Mouse (Mus musculus): ENCODE measurements around the gene Timmdc1. TPM values are rescaled to one million over a fixed set of nuclear protein-coding genes. Genes with fewer than 3 reads are reported as not detected.
"Not testable (repeated sequence)": the region's sequence is repeated elsewhere in the genome, so short reads cannot be mapped to it uniquely, and the experiment has no call there.

Gene Timmdc1
- polyA plus RNA-seq, 1 experiment = 43.1 TPM

DNA sequence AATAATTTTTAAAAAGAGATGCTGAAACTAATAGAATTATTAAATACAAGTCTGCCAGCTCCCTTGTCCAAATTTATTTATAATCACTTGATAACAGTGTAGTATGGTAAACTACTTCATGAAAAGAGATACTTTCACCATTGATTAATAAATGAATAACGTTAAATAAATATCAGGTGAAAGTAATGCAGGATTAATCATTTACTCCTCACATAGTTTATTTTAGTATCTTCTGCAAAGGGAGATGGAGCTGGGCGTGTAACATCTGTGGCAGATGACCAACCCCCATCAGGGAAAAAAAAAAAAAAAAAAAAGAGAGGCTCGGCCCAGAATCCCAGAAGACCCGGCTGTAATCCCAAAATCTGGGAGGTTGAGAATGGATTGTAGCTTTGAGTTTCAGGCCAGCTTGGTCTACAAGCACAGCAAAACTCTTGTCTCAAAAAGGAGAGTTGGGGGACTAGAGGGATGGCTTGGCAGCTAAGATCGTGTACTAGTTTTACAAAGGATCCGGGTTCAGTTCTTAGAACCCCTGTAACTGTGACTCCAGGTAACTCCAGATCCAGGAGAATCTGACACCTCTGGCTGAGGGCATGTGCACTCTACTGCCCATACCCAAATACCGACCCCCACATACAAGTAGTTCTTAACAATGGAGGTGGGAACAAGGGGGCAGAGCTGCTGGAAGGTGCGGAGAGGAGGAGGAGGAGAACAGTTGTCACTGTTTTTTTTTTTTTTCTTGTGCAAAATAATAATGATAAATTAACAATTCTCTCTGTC is 1.1 kb downstream of the Timmdc1 start:
- Histone ChIP-seq H3K4me1 (ENCODE audit: control insufficient read depth, insufficient read depth, insufficient read length, low read length) (peaks cover 5% of the 10 kb centered on the region), H3K27ac (replicated peaks; ENCODE audit: low read depth, low read length) (no peak overlapping the region), H3K4me3 (ENCODE audit: insufficient read depth, low read depth, low read length) (peak overlapping the region; percentile 46)

DNA sequence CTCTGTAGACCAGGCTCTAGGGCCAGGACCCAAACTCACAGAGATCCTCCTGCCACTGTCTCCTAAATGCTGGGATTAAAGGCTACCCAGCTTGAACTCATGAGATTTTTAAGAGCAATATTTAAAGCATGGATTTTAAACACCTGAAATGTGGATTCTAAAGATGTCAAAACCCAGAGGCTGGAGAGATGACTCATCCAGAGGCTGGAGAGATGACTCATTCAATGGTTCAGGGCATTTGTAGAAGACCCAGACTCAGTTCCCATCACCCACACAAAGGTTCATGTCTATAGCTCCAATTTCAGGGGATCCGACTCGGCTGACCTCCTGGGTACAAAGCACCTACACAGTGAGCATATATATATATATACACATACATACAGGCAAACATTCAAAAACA is 3.3 kb downstream of the Timmdc1 start:
- H3K27ac ChIP-seq (replicated peaks; ENCODE audit: low read depth, low read length) = no peak overlapping the region
- no peak overlapping the region for H3K4me3 ChIP-seq (ENCODE audit: insufficient read depth, low read depth, low read length)
- H3K4me1 ChIP-seq (ENCODE audit: control insufficient read depth, insufficient read depth, insufficient read length, low read length) = peaks cover 5% of the 10 kb centered on the region

DNA sequence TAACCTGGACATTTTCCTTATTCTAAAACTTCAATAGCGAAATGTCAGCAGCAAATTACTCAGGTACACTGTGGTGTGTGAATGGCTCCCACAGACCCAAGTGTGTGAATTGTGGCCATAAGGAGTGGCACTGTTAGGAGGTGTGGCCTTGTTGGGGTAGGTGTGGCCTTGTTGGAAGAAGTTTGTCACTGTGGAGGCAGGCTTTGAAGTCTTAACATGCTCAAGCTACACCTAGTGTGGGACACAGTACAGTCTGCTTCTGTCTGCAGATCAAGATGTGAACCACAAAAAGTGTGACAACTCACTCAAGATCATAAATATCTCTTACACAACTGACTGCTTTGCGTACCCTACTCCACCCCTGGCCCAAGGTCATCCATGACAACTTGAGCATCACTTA is 11.6 kb downstream of the Timmdc1 start:
- H3K4me3 ChIP-seq (ENCODE audit: insufficient read depth, low read depth, low read length) = no peak overlapping the region
- no peak overlapping the region for H3K27ac ChIP-seq (replicated peaks; ENCODE audit: low read depth, low read length)
- no peaks in the 10 kb centered on the region for H3K4me1 ChIP-seq (ENCODE audit: control insufficient read depth, insufficient read depth, insufficient read length, low read length)

DNA sequence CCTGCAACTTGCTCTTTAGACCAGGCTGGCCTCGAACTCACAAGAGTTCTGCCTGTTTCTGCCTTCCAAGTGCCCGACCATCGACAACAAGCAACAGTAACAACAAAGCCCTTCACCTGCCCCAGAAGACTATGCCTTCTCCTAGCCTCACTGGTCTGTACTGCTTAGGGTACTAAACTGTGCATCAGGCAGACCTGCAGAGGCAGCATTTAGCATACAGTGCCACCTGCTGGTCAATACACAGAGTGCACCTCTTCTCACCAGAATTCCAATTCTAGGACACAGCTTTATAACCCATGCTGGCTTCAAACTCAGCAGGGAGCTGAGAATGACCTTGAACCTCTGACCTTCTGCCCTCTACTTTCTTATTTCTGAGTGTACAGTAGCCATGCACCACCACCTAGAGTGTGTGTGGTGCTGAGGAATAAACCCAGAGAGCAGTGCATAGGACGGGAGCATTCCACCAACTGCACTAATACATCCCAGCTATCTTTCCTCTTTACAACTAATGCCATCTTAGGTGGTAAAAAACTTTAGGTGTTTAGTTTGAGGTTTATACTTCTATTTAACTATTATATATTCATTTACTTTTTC is 16.3 kb downstream of the Timmdc1 start:
- no peak overlapping the region for H3K4me3 ChIP-seq (ENCODE audit: insufficient read depth, low read depth, low read length)
- no peaks in the 10 kb centered on the region for H3K4me1 ChIP-seq (ENCODE audit: control insufficient read depth, insufficient read depth, insufficient read length, low read length)
- H3K27ac ChIP-seq (replicated peaks; ENCODE audit: low read depth, low read length) = no peak overlapping the region

DNA sequence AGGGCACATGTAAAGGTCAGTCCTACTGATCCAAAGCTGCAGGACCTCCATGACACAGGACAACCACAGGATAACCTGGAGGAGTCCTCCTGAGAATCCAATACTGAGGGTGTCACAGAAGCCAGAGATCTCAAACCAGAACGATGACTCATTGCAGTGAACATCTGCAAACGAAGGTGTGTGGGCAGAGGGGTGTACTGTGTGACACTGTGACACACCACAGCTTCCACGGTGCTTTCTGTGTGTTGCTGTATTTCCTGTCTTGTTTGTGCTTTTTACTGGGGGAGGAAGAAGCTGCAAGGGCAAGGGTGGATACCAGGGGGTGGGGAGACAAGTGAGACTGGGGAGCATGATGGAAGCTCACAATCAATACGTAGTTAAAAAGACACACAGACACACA is 18.9 kb downstream of the Timmdc1 start:
- Histone ChIP-seq H3K4me3 (ENCODE audit: insufficient read depth, low read depth, low read length) (no peak overlapping the region), H3K27ac (replicated peaks; ENCODE audit: low read depth, low read length) (no peak overlapping the region), H3K4me1 (ENCODE audit: control insufficient read depth, insufficient read depth, insufficient read length, low read length) (no peaks in the 10 kb centered on the region)

DNA sequence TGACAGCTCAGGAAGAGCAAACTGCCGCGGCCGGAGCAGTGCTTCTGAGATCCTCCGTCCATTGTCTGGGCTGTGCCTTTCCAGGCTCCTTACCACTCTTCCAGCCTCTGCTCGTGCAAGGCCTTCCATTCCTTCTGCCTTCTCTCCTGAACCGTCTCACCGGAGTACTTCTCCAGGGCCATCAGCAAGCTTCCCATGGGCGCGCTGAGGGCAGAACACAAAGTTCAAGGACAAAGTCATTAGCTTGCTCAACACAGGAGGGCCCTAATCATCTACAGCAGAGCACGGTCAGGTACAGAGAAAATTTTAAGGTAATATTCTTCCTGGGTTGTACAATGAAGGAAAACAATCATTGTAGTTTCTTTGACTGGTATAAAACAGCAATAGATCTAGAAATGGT is 20.0 kb downstream of the Timmdc1 start:
- Histone ChIP-seq H3K4me1 (ENCODE audit: control insufficient read depth, insufficient read depth, insufficient read length, low read length) (no peaks in the 10 kb centered on the region), H3K4me3 (ENCODE audit: insufficient read depth, low read depth, low read length) (no peak overlapping the region), H3K27ac (replicated peaks; ENCODE audit: low read depth, low read length) (no peak overlapping the region)

DNA sequence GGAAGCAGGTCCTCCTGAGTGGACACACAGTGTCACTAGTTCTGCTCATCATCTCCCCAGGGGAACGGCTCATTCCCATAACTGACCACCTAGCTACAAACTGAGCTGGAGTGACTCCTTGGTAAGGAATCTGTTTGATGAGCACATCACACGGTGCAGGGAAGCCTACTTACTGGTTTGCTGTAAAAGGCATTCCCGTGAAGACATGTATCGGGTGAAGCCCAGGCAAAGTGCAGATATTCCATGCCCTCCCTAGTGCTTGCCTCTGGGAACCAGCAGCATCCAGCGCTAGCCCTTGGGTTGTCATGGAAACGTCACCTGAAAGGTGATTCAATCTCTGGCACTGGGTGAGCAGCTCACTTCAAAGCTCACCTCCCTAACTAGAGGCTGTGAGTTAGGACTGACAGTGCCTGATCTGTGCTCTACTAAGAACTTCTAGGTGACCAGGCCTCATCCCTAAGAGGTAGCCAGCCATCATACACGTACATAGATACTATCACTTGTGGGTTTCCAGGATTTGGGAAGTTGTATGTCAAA is 25.8 kb downstream of the Timmdc1 start:
- no peak overlapping the region for H3K4me3 ChIP-seq (ENCODE audit: insufficient read depth, low read depth, low read length)
- H3K4me1 ChIP-seq (ENCODE audit: control insufficient read depth, insufficient read depth, insufficient read length, low read length) = no peaks in the 10 kb centered on the region
- H3K27ac ChIP-seq (replicated peaks; ENCODE audit: low read depth, low read length) = no peak overlapping the region

DNA sequence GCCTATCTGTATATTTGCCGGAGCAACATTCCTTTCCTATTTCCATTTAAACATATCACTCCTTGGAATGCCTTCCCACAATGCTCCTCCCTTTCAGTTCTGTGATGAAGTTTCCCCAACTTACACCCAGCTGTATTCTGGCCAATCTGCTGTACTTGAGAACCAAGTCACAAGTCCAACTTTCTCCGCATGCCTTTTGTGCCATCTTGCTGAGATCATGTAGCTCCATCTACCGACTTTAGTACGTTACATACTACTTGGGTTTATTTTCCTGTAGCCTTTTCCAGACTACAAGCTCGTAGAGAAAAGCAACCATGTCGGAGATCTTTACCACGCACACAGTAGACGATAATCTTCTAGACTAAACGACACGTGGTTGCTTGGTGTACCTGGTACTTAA is 28.6 kb downstream of the Timmdc1 start:
- Histone ChIP-seq H3K27ac (replicated peaks; ENCODE audit: low read depth, low read length) (no peak overlapping the region), H3K4me3 (ENCODE audit: insufficient read depth, low read depth, low read length) (no peak overlapping the region), H3K4me1 (ENCODE audit: control insufficient read depth, insufficient read depth, insufficient read length, low read length) (no peaks in the 10 kb centered on the region)

DNA sequence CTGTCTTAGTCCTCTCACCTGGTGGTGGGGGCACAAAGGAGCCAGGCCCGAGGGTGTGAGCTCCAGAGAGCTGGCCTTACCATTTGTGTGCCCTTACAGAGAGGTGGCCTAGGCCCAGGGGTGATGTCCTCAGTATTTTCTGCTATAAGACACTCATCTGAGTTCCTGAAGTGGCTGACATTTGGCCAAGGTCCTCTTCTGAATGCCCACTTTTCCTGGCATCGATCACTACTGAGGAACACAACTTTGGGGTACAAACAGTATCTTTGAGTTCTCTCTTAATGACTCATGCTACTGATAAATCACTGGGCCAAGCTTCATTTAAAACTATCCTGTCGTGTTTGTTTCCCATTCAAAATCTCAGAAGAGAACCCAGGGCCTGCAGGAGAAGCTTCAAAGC is 29.9 kb downstream of the Timmdc1 start:
- Histone ChIP-seq H3K4me3 (ENCODE audit: insufficient read depth, low read depth, low read length) (no peak overlapping the region), H3K4me1 (ENCODE audit: control insufficient read depth, insufficient read depth, insufficient read length, low read length) (no peaks in the 10 kb centered on the region), H3K27ac (replicated peaks; ENCODE audit: low read depth, low read length) (no peak overlapping the region)

DNA sequence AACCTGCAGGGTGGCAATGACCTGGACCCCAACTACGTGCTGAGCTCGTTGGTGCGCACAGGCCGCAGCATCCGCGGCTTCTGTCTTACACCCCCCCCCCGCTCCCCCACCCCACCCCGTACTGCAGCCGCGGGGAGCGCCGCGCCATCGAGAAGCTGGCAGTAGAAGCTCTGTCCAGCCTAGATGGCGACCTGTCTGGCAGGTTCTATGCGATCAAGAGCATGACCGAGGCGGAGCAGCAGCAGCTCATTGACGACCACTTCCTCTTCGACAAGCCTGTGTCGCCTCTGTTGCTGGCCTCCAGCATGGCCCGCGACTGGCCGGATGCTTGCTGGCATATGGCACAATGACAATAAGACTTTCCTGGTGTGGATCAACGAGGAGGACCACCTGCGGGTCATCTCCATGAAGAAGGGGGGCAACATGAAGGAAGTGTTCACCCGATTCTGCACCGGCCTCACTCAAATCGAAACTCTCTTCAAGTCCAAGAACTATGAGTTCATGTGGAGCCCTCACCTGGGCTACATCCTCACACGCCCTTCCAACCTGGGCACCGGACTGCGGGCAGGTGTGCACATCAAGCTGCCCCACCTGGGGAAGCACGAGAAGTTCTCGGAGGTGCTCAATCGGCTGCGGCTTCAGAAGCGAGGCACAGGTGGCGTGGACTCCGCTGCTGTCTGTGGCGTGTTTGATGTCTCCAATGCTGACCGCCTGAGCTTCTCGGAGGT is 38.7 kb downstream of the Timmdc1 start:
- no peak overlapping the region for H3K27ac ChIP-seq (replicated peaks; ENCODE audit: low read depth, low read length)
- no peaks in the 10 kb centered on the region for H3K4me1 ChIP-seq (ENCODE audit: control insufficient read depth, insufficient read depth, insufficient read length, low read length)
- peak overlapping the region; percentile 51 for H3K4me3 ChIP-seq (ENCODE audit: insufficient read depth, low read depth, low read length)

DNA sequence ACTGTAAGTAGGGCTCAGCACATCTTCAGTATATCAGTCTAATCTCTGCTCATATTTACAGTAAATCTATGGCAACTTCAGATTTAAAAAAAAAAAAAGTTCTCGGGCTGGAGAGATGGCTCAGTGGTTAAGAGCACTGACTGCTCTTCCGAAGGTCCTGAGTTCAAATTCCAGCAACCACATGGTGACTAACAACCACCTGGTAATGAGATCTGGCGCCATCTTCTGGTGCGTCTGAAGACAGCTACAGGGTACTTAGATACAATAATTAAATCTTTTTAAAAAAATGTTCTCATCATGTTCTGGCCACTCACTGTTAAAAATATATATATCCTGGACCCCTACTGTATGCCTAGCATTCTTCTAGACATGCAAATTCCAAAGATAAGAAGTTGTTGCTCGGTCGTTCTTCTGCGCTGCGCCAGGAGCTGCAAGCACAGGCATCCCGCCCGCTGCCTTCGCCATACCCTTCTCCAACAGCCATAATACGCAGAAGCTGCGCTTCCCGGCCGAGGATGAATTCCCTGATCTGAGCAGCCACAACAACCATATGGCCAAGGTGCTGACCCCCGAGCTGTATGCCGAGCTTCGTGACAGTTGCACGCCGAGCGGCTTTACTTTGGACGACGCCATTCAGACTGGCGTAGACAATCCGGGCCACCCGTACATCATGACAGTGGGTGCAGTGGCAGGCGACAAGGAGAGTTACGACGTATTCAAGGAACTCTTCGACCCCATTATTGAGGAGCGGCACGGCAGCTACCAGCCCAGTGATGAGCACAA is 39.5 kb downstream of the Timmdc1 start:
- Histone ChIP-seq H3K27ac (replicated peaks; ENCODE audit: low read depth, low read length) (no peak overlapping the region), H3K4me1 (ENCODE audit: control insufficient read depth, insufficient read depth, insufficient read length, low read length) (no peaks in the 10 kb centered on the region), H3K4me3 (ENCODE audit: insufficient read depth, low read depth, low read length) (peak overlapping the region; percentile 51)

DNA sequence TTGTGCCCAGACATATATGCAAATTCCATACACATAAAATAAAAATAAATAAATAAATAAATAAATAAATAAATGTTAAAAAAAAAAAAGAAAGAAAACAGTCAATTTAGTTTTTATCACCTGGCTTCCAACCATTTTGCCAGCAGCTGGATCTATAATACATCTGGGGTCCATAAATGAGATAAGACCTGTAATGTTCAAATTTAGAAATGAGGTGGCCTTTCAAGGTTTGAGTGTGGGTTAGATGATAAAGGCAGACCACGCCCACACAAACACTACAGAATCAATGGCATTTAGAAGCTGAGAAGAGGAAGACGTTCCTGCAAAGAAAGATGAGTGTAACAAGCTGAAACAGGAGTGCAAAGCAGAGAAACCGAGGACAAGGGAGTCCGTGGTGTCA is 41.1 kb downstream of the Timmdc1 start:
- H3K4me1 ChIP-seq (ENCODE audit: control insufficient read depth, insufficient read depth, insufficient read length, low read length) = no peaks in the 10 kb centered on the region
- no peak overlapping the region for H3K4me3 ChIP-seq (ENCODE audit: insufficient read depth, low read depth, low read length)
- no peak overlapping the region for H3K27ac ChIP-seq (replicated peaks; ENCODE audit: low read depth, low read length)

DNA sequence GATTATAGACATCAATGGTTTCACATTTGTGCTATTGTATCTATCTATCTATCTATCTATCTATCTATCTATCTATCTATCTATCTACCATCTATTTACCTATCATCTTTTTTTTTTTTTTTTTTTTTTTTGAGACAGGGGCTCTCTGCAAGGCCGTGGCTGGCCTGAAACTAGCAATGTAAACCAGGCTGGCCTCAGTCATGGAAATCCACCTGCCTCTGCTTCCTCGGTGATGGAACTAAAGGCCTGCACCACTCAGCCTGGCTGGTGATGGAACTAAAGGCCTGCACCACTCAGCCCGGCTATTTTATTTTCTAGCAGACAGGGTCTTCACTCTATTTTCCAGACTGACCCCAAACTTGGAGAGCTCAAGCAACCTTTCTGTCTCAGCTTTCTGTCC is 44.2 kb downstream of the Timmdc1 start:
- H3K4me3 ChIP-seq (ENCODE audit: insufficient read depth, low read depth, low read length) = no peak overlapping the region
- H3K27ac ChIP-seq (replicated peaks; ENCODE audit: low read depth, low read length) = no peak overlapping the region
- H3K4me1 ChIP-seq (ENCODE audit: control insufficient read depth, insufficient read depth, insufficient read length, low read length) = no peaks in the 10 kb centered on the region; the same call in 1 of the 2 replicates

DNA sequence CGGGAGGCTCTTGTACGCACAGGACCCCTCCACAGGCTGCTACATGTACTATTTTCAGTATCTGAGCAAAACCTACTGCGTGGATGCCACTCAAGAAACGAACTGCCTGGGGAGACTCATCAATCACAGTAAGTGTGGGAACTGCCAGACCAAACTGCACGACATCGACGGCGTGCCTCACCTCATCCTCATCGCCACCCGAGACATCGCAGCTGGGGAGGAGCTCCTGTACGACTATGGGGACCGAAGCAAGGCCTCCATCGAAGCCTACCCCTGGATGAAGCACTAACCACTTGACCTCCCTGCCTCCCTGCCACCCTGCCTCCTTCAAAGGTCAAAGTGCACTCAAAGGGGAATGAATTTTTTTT is 45.2 kb downstream of the Timmdc1 start:
- H3K27ac ChIP-seq (replicated peaks; ENCODE audit: low read depth, low read length); H3K4me1 ChIP-seq (ENCODE audit: control insufficient read depth, insufficient read depth, insufficient read length, low read length): not testable (repeated sequence)
- H3K4me3 ChIP-seq (ENCODE audit: insufficient read depth, low read depth, low read length) = peak overlapping the region; percentile 69; the same call in 1 of the 2 replicates
